Mouse (Mus musculus): ENCODE data around the gene Mpv17l2. TPM values are rescaled to one million over a fixed set of nuclear protein-coding genes. Genes with fewer than 3 reads are reported as not detected.

Mpv17l2 gene
- total and polyA plus RNA-seq, 3 experiments: 13.5 to 89.1 (median 63.1) TPM

GRCm38 (mm10) chr8:70791975-70792691, 31.4 kb upstream of the Mpv17l2 start:
- Histone ChIP-seq H3K36me3 (replicated peaks) (peaks cover 66% of the 10 kb centered on the region), H3K4me3 (ENCODE audit: low read depth, low read length) (peak overlapping the region; percentile 90), H3K4me1 (ENCODE audit: insufficient read depth, low read depth, low read length) (peaks cover 82% of the 10 kb centered on the region), H3K27me3 (ENCODE audit: insufficient read depth, low read length) (no peaks in the 10 kb centered on the region; the same call in 1 of the 2 replicates), H3K9me3 (replicated peaks) (no peaks in the 10 kb centered on the region)
- ATAC-seq (ENCODE audit: extremely low read depth, insufficient number of reproducible peaks, low FRiP score, poor library complexity, severe bottlenecking) (peak; percentile 50), DNase-seq (ENCODE audit: low spot score) (peak; percentile 81)
- no peak for TF ChIP-seq CTCF (IDR thresholded peaks at IDR 0.05; ENCODE audit: low read depth, low read length)
- TF ChIP-seq GATA1 (IDR thresholded peaks at IDR 0.05; ENCODE audit: borderline replicate concordance, low read length): no peak
- no peak for TF ChIP-seq TAL1 (conservative IDR thresholded peaks at IDR 0.05; ENCODE audit: low read depth, low read length)
- TF ChIP-seq GATA2 (IDR thresholded peaks at IDR 0.05; ENCODE audit: borderline replicate concordance, low read depth, low read length): no peak
- TF ChIP-seq POLR2AphosphoS5 (IDR thresholded peaks at IDR 0.05; ENCODE audit: insufficient replicate concordance, low read depth, low read length): no peak

GRCm38 (mm10) chr8:70791294-70791701, 30.6 kb upstream of the Mpv17l2 start:
- peak; percentile 84 for DNase-seq (ENCODE audit: low spot score)

DNA sequence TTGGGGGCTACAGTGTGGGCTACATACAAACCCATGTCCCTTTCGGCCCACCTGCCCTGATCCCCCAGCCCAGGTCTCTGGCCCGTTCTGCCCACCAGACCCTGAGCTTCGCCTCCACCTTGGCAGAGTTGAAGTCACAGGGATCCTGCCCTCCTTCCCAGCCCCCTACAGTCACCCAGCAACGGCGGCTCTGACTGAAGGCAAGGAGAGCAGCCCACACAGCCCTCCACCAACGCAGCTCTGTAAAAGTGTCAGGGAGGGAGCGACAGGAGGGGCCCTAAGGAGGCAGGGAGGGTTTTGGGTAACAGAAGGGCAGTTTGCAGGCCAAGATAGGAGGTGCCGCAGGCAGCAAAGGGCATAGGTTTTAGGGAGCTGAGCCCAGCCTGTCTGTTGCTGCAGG, 30.1 kb upstream of the Mpv17l2 start:
- Histone ChIP-seq H3K27me3 (ENCODE audit: insufficient read depth, low read length) (no peaks in the 10 kb centered on the region; the same call in 1 of the 2 replicates), H3K9me3 (replicated peaks) (no peaks in the 10 kb centered on the region), H3K4me3 (ENCODE audit: low read depth, low read length) (peak overlapping the region; percentile 90), H3K36me3 (replicated peaks) (peaks cover 78% of the 10 kb centered on the region), H3K4me1 (ENCODE audit: insufficient read depth, low read depth, low read length) (peaks cover 82% of the 10 kb centered on the region)
- no peak for TF ChIP-seq CTCF (IDR thresholded peaks at IDR 0.05; ENCODE audit: low read depth, low read length)
- TF ChIP-seq GATA1 (IDR thresholded peaks at IDR 0.05; ENCODE audit: borderline replicate concordance, low read length): no peak
- no peak for TF ChIP-seq GATA2 (IDR thresholded peaks at IDR 0.05; ENCODE audit: borderline replicate concordance, low read depth, low read length)
- no peak for TF ChIP-seq POLR2AphosphoS5 (IDR thresholded peaks at IDR 0.05; ENCODE audit: insufficient replicate concordance, low read depth, low read length)
- no peak for TF ChIP-seq TAL1 (conservative IDR thresholded peaks at IDR 0.05; ENCODE audit: low read depth, low read length)
- ATAC-seq (ENCODE audit: extremely low read depth, insufficient number of reproducible peaks, low FRiP score, poor library complexity, severe bottlenecking) (no peak), DNase-seq (ENCODE audit: low spot score) (no peak)

More at GRCm38 (mm10) chr8:70791294-70791701, 30.6 kb upstream of the Mpv17l2 start:
- ATAC-seq (ENCODE audit: extremely low read depth, insufficient number of reproducible peaks, low FRiP score, poor library complexity, severe bottlenecking): peak; percentile 60
- Histone ChIP-seq H3K4me3 (ENCODE audit: low read depth, low read length) (peak overlapping the region; percentile 90), H3K9me3 (replicated peaks) (no peaks in the 10 kb centered on the region), H3K27me3 (ENCODE audit: insufficient read depth, low read length) (no peaks in the 10 kb centered on the region; the same call in 1 of the 2 replicates), H3K4me1 (ENCODE audit: insufficient read depth, low read depth, low read length) (peaks cover 82% of the 10 kb centered on the region), H3K36me3 (replicated peaks) (peaks cover 74% of the 10 kb centered on the region)
- TF ChIP-seq CTCF (IDR thresholded peaks at IDR 0.05; ENCODE audit: low read depth, low read length) (no peak), GATA2 (IDR thresholded peaks at IDR 0.05; ENCODE audit: borderline replicate concordance, low read depth, low read length) (no peak), POLR2AphosphoS5 (IDR thresholded peaks at IDR 0.05; ENCODE audit: insufficient replicate concordance, low read depth, low read length) (no peak), TAL1 (conservative IDR thresholded peaks at IDR 0.05; ENCODE audit: low read depth, low read length) (no peak), GATA1 (IDR thresholded peaks at IDR 0.05; ENCODE audit: borderline replicate concordance, low read length) (no peak)

GRCm38 (mm10) chr8:70789046-70789445, 28.3 kb upstream of the Mpv17l2 start:
- H3K4me1 ChIP-seq (ENCODE audit: insufficient read depth, low read depth, low read length): peaks cover 83% of the 10 kb centered on the region
- DNase-seq (ENCODE audit: low spot score) (no peak), ATAC-seq (ENCODE audit: extremely low read depth, insufficient number of reproducible peaks, low FRiP score, poor library complexity, severe bottlenecking) (no peak)
- no peak overlapping the region for H3K4me3 ChIP-seq (ENCODE audit: low read depth, low read length)
- H3K9me3 ChIP-seq (replicated peaks): no peaks in the 10 kb centered on the region
- no peak for TF ChIP-seq GATA1 (IDR thresholded peaks at IDR 0.05; ENCODE audit: borderline replicate concordance, low read length)
- TF ChIP-seq CTCF (IDR thresholded peaks at IDR 0.05; ENCODE audit: low read depth, low read length): no peak
- no peak for TF ChIP-seq POLR2AphosphoS5 (IDR thresholded peaks at IDR 0.05; ENCODE audit: insufficient replicate concordance, low read depth, low read length)
- TF ChIP-seq TAL1 (conservative IDR thresholded peaks at IDR 0.05; ENCODE audit: low read depth, low read length): no peak
- TF ChIP-seq GATA2 (IDR thresholded peaks at IDR 0.05; ENCODE audit: borderline replicate concordance, low read depth, low read length): no peak
- no peaks in the 10 kb centered on the region; the same call in 1 of the 2 replicates for H3K27me3 ChIP-seq (ENCODE audit: insufficient read depth, low read length)
- peaks cover 80% of the 10 kb centered on the region for H3K36me3 ChIP-seq (replicated peaks)

- peaks cover 73% of the 10 kb centered on the region for H3K4me1 ChIP-seq (ENCODE audit: insufficient read depth, low read depth, low read length)
- no peaks in the 10 kb centered on the region; the same call in 1 of the 2 replicates for H3K27me3 ChIP-seq (ENCODE audit: insufficient read depth, low read length)
- peaks cover 82% of the 10 kb centered on the region for H3K36me3 ChIP-seq (replicated peaks)
- ATAC-seq (ENCODE audit: extremely low read depth, insufficient number of reproducible peaks, low FRiP score, poor library complexity, severe bottlenecking): no peak
- DNase-seq (ENCODE audit: low spot score): no peak
- no peak overlapping the region for H3K4me3 ChIP-seq (ENCODE audit: low read depth, low read length)
- TF ChIP-seq TAL1 (conservative IDR thresholded peaks at IDR 0.05; ENCODE audit: low read depth, low read length) (no peak), GATA2 (IDR thresholded peaks at IDR 0.05; ENCODE audit: borderline replicate concordance, low read depth, low read length) (no peak), GATA1 (IDR thresholded peaks at IDR 0.05; ENCODE audit: borderline replicate concordance, low read length) (no peak), CTCF (IDR thresholded peaks at IDR 0.05; ENCODE audit: low read depth, low read length) (no peak), POLR2AphosphoS5 (IDR thresholded peaks at IDR 0.05; ENCODE audit: insufficient replicate concordance, low read depth, low read length) (no peak)
- H3K9me3 ChIP-seq (replicated peaks): no peaks in the 10 kb centered on the region
Measured at GRCm38 (mm10) chr8:70787941-70788667, 27.4 kb upstream of the Mpv17l2 start.

GRCm38 (mm10) chr8:70787051-70787445, 26.3 kb upstream of the Mpv17l2 start:
- peaks cover 65% of the 10 kb centered on the region for H3K4me1 ChIP-seq (ENCODE audit: insufficient read depth, low read depth, low read length)

More at GRCm38 (mm10) chr8:70787051-70787445, 26.3 kb upstream of the Mpv17l2 start:
- DNase-seq (ENCODE audit: low spot score): no peak
- H3K36me3 ChIP-seq (replicated peaks): peaks cover 90% of the 10 kb centered on the region
- H3K9me3 ChIP-seq (replicated peaks): no peaks in the 10 kb centered on the region
- no peak for ATAC-seq (ENCODE audit: extremely low read depth, insufficient number of reproducible peaks, low FRiP score, poor library complexity, severe bottlenecking)
- TF ChIP-seq GATA1 (IDR thresholded peaks at IDR 0.05; ENCODE audit: borderline replicate concordance, low read length): no peak
- no peak for TF ChIP-seq POLR2AphosphoS5 (IDR thresholded peaks at IDR 0.05; ENCODE audit: insufficient replicate concordance, low read depth, low read length)
- no peak for TF ChIP-seq GATA2 (IDR thresholded peaks at IDR 0.05; ENCODE audit: borderline replicate concordance, low read depth, low read length)
- no peak for TF ChIP-seq CTCF (IDR thresholded peaks at IDR 0.05; ENCODE audit: low read depth, low read length)
- no peaks in the 10 kb centered on the region; the same call in 1 of the 2 replicates for H3K27me3 ChIP-seq (ENCODE audit: insufficient read depth, low read length)
- no peak overlapping the region for H3K4me3 ChIP-seq (ENCODE audit: low read depth, low read length)

Measured in G1E (cell line).